Mouse (Mus musculus): ENCODE measurements at regions not wholly inside any gene's neighbourhood (a gene's known extent, or its start where the extent isn't known, plus 50 kb on each side); places are given as distances from the start of the nearest gene placed in this dataset.
"Not testable (repeated sequence)": the region's sequence is repeated elsewhere in the genome, so short reads cannot be mapped to it uniquely, and the experiment has no call there.

- H3K4me1 ChIP-seq (replicated peaks); H3K27me3 ChIP-seq; H3K9me3 ChIP-seq; H3K36me3 ChIP-seq; ATAC-seq (ENCODE audit: low read depth); H3K4me2 ChIP-seq; H3K9ac ChIP-seq; H3K4me3 ChIP-seq; H3K27ac ChIP-seq (replicated peaks): not testable (repeated sequence)
- WGBS, result 92% methylated on average over 9 of the region's 9 CpGs
These were observed 51.6 kb upstream of the Alkbh8 start for GRCm38 (mm10) chr9:3283381-3283780.
